Mouse (Mus musculus) forelimb bud, embryonic 11.5 days (tissue): ENCODE measurements around the gene Mitf.

Source experiments
- DNase-seq: peaks from one replicate; pipeline ENCODE4 v3.0.0-alpha.2; 2012; ENCODE audit warnings: low read depth, low spot score

Gene Mitf

DNA sequence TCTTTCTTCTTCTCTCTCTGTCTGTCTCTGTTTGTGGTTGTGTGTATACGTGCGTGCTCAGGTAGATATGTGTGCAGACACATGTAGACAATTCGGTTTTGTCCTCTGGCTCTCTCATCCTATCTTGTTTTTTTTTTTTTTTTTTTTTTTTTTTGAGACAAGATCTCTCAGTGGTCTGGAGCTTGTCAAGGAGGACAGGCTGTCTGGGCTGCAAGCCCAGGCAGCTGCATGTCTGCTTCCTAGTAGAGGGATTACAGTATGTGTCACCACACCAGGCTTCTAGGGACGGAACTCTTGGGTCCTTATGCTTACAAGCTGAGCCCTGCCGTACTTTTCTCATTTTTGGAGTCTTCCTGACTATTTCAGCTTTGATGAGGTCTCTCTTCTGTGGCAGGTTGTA lies 73.5 kb downstream of the Mitf start:
- no peak for DNase-seq

GRCm38 (mm10) chr6:97881935-97882334 lies 75.1 kb downstream of the Mitf start:
- peak; percentile 51 for DNase-seq

- no peak for DNase-seq
These were observed 76.1 kb downstream of the Mitf start for GRCm38 (mm10) chr6:97882931-97883330.

DNA sequence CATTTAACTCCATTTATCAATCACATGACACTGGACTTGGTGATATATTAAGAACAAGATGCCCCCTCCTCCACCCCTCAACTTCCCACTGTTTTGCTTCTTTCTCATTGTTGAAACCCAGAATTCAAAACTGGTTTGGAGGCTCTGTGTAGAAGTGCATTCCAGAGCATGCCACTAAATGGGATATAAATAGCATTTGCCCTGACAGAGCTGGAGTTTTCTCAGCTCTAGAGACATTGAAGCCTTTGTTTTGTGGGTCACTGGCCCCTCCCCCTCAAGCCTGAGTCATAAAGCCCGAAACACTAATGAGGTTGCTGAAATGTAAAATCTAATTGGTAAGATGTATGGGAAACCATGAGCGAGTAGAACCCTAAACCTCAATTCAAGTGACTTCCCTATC lies 76.6 kb downstream of the Mitf start:
- DNase-seq = peak; percentile 69

- DNase-seq = no peak
These were observed 78.1 kb downstream of the Mitf start for GRCm38 (mm10) chr6:97884971-97885370.

- no peak for DNase-seq
These were observed 78.8 kb downstream of the Mitf start for GRCm38 (mm10) chr6:97885606-97886005.

- DNase-seq = no peak
These were observed 81.0 kb downstream of the Mitf start for GRCm38 (mm10) chr6:97887893-97888292.

DNA sequence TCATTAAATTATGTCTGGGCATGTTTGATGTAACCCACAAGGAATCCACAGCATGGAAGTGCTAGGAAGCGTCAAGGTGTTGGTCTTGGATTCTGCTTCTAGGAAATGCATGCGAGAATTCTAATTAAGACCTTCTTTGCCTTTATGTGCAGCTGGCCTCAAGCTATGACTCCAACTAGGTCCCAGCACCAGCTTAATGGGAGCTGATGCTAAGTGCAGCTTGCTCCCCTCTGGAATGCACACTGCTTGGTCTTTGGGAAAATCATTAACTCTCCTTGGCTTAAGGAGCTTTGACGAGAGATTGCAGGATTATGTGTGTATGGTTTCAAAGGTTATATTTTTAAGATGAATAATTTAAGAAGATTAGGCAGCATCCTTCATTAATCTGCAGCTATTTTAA lies 81.7 kb downstream of the Mitf start:
- DNase-seq = peak; percentile 35

DNA sequence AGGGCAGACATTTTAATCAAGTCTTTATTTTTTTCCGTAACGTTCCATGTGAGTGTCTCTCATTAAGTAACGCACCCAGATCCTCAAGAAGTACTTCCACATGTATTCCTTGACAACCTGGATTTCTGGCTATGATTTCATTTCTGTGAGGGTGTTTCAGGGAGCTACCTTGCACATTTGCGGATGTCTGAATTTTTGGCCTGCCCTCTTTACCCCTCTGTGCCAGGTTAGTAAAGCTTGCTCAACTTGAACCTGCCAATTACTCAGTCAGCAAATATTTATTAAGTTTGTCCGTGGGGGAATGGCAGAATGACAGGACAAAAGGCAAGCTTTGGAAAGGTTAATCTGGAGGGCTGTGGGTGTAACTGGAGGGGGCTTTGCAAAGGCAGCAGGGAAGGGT lies 86.7 kb downstream of the Mitf start:
- no peak for DNase-seq

DNA sequence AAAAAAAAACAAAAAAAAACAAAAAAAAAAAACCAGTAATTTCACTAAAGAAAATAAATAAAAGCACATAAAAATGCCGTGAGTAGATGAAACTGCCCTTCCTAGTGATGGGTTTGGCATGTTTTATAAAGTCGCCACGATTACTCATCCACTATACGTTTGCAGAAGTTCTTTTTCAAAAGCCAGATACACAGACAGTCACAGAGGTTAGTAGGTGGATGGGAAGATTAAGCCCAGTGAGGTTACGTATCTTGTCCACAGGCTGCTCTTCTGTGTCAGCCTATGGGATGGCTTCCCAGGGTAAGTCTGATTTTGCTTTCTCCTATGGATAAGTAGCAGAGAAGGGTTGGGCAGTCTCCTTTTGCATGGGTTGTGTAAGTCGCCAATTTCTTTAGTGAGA lies 90.3 kb downstream of the Mitf start:
- no peak for DNase-seq

- no peak for DNase-seq
These were observed 91.2 kb downstream of the Mitf start for GRCm38 (mm10) chr6:97898085-97898484.

DNA sequence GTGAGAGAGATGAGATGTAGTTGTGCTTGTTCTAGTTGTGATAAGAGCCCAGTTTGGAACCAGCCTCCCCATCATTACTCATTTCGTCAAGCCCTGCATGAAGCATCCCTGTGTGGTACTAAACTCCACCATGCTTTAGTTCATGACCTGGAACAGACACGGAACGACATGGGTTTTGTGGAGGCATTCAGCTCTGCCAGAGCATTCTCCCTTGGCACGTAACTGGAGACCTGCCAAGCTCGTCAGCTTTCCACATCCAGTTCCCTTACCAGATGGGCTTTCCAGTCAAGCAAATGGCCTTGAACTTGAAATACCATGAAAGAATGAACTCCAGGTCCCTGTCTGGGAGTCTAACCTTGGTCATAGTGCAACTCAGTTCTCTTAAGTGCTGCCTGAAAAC lies 94.7 kb downstream of the Mitf start:
- DNase-seq = no peak

DNA sequence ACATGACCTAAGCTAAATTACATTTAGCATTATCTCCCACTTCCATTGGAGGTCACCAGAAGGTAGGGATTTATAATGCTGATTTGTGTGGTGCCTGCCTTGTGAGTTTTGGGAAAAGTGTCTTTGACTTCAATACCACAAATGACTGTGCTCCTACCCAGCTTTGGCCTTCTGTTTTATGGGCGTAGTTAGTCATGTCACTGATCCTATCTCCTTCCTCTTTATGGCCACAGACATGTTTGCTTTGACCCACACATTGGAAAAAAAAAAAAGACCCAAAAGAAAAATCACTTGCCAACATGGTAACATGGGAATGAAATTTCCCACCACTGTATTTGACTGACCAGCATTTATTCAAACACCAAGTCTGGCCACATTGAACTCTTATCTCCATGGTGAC lies 95.4 kb downstream of the Mitf start:
- no peak for DNase-seq

- no peak for DNase-seq
These were observed 107.9 kb downstream of the Mitf start for GRCm38 (mm10) chr6:97914768-97915167.

GRCm38 (mm10) chr6:97916386-97916903 lies 109.6 kb downstream of the Mitf start:
- DNase-seq = no peak

GRCm38 (mm10) chr6:97918051-97918450 lies 111.2 kb downstream of the Mitf start:
- DNase-seq = no peak

GRCm38 (mm10) chr6:97918481-97918880 lies 111.6 kb downstream of the Mitf start:
- DNase-seq = no peak

- no peak for DNase-seq
These were observed 112.4 kb downstream of the Mitf start for GRCm38 (mm10) chr6:97919287-97919686.

GRCm38 (mm10) chr6:97921591-97921990 lies 114.7 kb downstream of the Mitf start:
- no peak for DNase-seq

- no peak for DNase-seq
These were observed 117.4 kb downstream of the Mitf start for GRCm38 (mm10) chr6:97924221-97924620.

DNA sequence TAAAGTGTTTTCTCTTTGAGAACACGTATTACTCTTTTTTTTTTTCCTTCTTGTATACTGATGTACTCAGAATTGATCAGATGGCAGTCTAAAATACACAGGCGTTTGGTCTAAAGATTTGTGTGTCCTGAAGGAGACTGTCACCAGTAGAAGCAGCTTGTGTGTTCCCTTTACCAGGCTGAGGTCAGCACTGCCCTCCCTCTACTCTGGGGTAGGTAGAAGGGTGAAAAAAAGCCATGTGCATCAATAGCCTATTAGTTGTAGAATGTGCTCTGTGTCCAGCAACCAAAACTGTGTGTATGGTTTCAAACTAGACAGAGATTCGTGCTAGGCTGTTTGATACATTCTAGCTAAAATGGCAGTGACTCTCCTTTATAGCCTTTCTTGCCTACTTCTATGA lies 122.2 kb downstream of the Mitf start:
- DNase-seq = no peak

- DNase-seq = no peak
These were observed 122.6 kb downstream of the Mitf start for GRCm38 (mm10) chr6:97929466-97929865.

DNA sequence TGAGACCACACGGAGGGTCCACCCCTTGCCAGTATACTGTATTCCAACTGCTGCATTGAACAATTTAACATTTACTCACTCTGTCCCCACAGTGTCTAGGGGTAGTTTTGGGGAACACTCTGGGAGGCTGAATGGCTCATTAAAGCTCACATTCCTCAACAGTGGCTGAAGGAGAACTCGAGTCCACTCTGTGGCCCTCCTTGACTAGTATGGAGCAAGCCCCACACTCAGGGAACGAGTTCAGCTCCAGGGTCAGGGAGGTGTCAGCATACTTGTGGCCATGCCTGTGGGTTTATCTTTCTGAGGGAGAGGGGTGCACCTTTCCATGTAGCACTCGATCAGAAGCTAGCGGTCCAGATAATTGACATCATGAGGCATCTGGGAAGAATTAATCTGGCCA lies 130.3 kb downstream of the Mitf start:
- no peak for DNase-seq

- no peak for DNase-seq
These were observed 131.2 kb downstream of the Mitf start for GRCm38 (mm10) chr6:97937897-97938614.
